Mouse (Mus musculus) granulocyte monocyte progenitor cell, adult 5-6 weeks (primary cell): Measurements from ENCODE around the gene Trappc12. TPM values are rescaled to one million over a fixed set of nuclear protein-coding genes. Genes with fewer than 3 reads are reported as not detected.

Experiments used
- ATAC-seq: replicated peaks from 2 replicates; pipeline ENCODE4 v1.8.0; 2016; ENCODE audit warnings: mild to moderate bottlenecking, moderate TSS enrichment, inconsistent platforms; ENCODE audit not compliant: poor library complexity, severe bottlenecking
- total RNA-seq, 2 experiments: library from RNA; stranded (forward) in 1 of 2; stranded (reverse) in 1 of 2; fragments of 200-712, 200-1000 nt in 1 of 2; fragments of >200 nt in 1 of 2; fragmentation: Nextera tagmentation in 1 of 2; gene quantifications; 2 replicates each; pipeline ENCODE4 v1.2.3; 2014 to 2017

Trappc12 gene
- 40.9 and 41.2 TPM in 2 replicates for total RNA-seq (2014; fragmentation: Nextera tagmentation)
- total RNA-seq (2017), result 40.5 and 46.5 TPM in 2 replicates

DNA sequence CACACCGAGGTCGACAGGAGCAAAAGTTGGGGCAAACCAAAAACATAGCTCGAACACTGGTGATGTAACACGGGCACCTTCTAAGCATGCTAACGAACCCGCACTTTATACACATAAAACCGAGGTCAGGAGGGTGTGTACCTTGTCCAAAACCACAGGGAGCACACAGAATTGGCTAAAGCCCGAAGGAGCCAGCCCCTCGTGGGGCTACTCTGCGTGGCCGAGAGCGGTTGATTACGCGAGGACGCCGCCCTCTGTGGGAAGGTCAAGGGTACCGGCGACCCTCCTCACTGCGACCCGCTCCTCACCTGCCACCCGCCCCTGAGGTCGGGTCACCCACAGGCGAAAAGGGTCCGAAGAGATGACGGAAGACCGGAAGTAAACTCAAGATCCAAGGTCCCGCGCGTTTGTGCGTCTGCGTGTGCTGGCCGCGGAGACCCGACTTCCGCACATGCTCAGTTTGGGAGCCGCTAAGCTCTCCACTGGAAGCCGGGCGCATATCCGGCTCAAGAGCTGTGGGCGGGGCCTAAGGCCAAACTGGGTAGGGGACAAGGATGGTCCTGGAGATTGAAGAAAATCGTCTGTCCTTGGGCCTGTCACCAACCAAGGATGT lies at the start of gene Trappc12:
Gene Trappc12 (minus strand): TSS at position 452 of the 613 bp plus-strand sequence.
- peak; percentile 79 for ATAC-seq

DNA sequence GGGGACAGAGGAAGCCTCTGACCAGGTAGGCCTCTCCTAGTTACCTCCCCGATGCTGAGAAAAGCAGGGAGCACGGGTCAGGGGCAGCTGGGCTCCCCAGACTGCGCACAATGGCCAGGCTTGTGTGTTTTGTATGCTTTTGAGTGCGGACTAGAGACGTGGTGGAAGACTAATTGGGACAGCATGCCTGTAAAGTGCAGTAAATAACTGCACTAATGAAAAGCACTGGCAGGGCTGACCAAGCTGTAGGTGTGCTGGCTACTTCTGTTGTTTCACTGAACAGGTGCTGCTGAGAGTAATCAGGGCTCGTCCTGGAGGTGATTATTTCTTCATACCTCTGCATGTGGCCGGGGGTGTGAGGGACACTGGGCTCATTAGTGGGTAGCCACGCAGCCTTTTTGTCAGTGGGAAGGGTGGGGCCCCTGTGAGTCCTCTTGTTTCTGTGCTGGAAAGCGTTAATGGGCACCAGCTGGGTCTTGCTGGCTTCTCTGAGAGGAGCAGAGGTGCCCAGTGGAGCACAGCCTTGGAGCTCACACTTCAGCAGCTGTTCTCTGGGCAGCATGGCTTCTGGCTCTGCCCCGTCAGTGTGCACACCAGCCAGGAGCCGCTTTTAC lies 49.6 kb upstream of the Trappc12 start:
- ATAC-seq, result no peak

DNA sequence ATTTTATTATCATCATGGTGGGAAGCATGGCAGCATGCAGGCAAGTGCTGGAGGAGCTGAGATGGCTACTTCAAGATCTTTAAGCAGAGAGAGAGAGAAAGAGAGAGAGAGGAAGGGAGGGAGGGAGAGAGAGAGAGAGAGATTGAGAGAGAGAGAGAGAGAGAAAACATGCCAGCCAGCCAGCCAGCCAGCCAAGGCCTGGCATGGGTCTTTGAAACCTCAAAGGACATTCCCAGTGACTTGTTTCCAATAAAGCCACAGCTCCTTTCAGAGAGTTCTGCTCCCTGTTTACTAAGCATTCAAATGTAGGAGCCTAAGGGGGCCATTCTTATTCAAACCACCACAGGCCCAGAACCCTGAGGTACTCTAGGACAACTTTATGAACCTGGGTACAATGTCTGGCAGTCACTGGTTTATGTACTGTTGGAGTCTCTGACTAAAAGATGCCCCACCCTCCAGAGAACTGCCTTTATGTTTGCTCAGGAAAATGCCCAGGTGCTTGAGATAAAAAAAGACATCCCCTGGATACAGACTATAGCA lies 46.7 kb upstream of the Trappc12 start:
- ATAC-seq, result no peak

DNA sequence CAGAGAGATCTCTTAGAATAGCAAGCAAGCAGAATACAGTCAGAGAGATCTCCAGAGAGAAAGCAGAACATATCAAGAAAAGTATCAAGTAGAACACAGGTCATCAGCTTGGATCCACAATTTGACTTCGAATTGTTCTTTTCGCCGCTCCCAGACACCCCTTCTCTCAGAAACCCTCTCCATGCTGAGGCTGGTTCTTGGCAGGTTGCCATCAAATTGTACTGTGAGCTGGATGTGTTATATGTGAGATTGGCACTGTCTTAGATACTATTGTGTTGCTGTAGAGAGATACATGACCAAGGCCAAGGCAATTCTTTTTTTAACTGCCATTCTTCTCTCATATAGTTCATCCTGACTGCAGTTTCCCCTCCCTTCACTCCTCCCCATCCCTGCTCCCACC lies 44.8 kb upstream of the Trappc12 start:
- ATAC-seq, result no peak

DNA sequence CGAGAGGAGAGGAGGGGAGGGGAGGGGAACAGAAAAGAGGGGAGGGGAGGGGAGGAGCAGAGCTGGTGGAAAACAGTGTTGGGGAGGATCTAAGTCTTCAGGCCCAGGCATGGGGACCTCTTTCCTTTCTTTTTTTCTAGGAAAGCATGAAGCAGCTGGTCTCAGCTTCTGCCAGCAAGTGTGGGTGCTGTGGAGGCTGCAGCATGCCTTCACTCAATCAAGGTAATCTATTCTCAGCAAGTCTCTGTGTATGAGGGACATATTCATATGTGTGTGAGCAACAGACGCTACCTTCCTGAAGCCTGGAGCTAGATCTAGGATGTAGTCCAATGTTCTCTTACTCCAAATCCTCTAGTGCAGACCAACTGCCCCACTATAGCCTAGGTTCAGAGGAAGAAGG lies 43.4 kb upstream of the Trappc12 start:
- no peak for ATAC-seq

DNA sequence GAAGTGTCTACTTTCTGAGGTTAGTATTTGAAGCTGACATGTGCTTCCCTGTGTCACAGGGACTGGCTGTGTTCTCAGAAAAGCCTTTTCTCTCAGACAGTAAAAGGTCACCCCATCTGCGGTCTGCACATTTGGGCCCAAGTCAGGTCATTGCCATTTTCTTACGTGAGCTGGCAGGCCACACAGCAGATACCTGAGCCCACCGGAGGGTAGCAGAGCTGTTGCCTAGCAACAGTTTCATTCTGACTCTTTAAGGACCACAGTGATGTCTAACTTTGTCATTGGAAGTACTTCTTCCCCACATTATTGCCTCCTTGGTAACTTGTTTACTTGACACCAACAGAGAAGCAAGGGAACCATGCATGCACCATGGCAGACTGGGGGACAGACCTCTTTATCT lies 42.3 kb upstream of the Trappc12 start:
- ATAC-seq, result no peak

DNA sequence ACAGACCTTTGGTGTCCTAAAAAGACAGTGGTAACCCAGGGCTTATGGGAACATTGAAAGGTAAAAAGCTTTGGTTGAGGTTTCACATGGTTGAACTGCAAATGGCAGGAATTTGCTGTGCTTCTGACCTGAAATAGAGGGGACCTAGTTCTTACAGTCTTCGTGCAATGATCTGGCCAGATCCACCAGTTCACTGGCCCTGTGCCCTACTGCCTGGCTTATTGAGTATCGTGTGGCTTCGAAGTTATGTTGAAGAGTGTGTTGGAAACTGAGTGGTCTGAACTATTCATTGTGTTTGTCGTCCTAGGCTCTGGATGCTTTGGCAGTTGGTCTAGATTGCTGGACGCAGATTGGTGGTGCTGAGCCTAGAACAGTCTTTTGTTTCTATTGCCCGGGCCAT lies 36.0 kb upstream of the Trappc12 start:
- ATAC-seq, result no peak

DNA sequence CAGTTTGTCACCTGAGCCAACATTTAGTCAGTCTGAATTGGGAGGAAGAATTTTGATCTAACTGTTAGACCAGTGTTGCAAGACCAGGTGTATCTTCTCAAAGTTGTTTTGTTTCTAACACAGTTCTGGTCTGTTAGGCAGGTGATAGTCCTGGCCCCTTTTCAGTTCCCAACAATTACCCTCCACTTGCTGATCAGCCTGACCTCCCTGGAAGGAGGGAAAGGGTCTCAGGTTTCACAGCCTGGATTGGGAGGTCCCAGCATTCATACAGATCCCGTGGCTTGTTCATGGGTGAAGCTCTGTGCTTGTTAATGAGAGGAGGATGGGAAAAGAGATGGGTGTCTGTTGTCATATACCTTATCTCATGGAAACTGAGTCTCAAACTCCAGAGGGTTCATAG lies 35.0 kb upstream of the Trappc12 start:
- no peak for ATAC-seq

DNA sequence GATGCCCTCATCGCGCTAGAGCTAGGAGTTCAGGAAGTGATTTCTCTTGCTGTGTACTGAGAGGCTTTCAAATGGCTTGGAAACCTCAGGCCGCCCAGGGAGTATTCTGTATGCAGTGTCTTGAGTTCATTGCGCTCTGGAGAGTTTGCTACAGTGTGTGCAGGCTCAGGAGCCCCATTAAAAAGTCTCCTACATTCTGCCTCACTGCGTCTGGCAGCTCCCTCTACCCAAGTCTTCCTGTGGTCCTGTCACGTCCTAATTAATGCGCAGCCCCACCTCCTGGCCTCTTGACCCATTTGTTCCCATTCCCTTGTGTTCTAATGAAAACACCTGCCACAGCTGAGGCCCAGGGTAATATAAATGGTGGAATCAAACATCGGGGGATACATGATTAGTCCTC lies 34.6 kb upstream of the Trappc12 start:
- ATAC-seq, result no peak

DNA sequence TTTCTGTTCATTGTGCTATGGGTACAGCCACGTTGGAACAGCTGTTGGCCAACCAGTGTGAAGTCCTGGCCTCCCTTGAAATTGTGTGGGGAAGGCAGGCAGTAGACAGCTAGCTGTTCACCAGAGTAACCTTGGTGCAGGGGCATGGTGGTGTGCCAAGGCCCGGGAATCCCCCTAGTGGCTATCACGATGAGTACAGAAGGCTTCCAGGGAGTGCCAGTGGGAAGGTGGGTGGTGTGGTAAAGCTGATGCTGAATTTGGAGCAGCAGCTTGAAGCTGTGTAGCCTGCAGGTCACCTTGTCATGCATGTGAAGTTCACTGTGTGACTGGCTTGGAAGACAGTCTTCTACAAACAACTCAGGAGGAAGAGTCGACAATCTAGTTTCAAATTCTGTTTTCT lies 34.1 kb upstream of the Trappc12 start:
- peak; percentile 53 for ATAC-seq

DNA sequence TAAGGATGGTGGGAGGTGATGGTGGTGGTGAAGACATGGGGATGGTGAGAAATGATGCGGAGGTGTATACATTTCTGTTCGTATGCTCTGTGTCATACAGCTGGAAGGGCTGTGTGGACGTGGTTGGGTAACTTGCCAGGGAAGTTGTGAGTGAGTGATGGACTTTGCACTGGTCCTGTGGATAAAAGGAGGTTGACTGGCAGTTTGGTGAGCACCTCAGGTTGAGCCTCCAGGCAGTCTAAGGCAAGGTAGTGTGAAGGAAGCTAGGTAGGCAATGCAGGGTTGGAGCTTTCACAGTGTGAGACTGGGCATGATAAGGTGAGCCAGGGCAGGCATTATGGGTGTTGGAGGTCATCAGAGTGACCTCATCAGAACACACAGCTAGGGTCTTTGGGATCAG lies 32.4 kb upstream of the Trappc12 start:
- no peak for ATAC-seq

DNA sequence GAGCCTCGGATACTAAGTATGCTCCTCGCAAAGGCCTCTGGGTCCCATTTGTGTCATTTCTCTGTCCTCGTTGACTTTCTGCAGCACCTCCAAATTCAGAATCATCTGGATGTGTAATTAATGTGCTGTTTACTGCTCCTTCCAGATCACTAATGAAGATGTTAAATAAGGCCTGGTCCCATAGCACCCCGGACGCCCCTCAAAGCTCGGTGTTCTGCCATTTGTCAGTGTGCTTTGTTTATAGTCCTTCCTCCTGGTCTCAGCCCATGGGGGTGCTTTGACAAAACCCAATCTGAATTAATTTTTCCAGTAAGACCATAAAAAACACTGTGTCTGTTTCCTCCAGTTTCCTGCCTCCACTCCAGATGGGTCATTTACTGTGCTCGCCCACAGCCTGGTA lies 29.9 kb upstream of the Trappc12 start:
- ATAC-seq, result no peak

DNA sequence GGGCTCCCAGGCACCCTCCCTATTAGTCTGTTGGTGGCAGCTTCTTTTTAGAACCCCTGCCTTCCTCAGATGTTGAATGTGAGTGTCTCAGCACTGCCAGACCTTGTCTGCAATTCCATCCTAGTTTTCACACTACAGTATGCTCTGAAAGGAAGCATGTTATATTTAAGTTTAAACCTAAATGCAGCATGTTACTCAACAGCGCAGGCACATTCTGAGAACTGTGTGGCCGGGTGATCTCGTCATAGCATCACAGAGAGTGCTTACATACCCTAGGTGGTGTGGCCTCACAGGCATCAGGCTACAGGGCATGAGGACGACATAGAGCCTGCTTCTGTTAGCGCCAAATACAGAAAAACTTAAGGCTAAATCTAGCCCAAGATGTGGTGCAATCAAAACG lies 25.4 kb upstream of the Trappc12 start:
- ATAC-seq, result no peak

DNA sequence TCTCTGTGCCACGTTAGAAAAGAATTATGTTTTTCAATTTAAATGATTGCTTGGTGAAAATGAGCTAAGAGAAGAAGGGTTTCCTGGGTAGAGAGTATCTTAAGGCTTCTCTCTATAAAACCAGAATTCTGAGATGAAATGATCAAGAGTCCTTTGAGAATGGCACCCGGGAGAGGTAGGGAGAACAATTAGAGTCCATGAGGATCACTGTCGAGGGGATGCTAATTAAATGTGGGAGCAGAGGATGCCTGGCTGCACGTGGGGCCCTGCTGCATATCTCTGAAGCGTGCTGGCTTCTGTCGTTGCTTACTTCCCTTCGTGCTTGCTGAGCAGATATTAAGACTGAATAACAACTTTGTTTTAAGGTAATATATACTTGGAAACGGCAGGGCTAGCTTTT lies 24.8 kb upstream of the Trappc12 start:
- no peak for ATAC-seq

DNA sequence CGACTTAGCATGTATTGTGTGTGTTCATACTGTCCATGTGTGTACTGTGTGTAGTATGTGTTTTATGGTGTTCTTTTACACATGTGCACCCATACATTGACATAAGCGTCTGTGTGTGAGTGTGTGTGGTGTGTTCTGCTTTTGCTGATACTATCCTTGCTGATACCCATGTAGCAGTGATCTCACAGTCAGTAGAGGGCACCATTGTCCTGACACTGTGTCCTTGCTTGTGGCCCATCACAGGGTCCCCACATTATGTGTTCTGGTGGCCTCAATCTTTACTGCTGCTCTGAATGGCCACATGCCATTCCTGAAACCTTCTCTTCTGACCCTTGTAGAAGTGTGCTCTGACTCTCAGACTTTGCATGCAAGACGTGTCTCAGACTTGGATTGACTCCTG lies 23.5 kb upstream of the Trappc12 start:
- no peak for ATAC-seq

DNA sequence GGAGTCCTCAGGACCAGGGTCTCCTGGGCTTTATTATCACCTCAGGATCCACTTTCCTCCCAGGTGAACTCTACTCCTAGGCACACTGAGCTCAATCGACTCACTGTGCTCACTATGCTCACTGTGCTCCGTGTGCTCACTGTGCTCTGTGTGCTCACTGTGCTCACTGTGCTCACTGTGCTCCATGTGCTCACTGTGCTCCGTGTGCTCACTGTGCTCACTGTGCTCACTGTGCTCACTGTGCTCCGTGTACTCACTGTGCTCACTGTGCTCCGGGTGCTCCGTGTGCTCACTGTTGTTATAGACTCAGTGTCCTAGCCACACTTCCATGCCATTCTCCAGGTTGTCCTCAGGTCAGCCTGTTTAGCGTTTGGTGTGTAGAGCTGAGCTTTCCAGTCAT lies 19.7 kb upstream of the Trappc12 start:
- no peak for ATAC-seq

DNA sequence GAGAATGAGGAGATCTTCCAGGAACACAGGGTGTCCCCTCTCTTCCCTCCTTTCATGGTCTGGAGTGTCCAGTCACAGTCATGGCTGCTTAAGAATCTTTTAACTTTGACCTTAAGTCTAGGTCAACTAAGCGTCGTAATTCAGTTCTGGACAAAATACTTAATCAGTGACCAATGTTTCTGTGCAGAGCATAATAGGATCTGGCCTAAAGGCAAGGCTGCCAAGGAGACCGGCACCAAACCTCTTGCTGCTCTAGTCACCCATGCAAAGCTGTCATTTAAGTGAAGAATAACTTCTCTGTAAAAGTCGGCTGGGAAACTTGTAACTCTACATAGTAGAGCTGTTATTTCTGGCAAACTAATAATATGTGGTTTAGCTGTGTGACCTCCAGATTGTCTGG lies 5.7 kb upstream of the Trappc12 start:
- ATAC-seq, result no peak

DNA sequence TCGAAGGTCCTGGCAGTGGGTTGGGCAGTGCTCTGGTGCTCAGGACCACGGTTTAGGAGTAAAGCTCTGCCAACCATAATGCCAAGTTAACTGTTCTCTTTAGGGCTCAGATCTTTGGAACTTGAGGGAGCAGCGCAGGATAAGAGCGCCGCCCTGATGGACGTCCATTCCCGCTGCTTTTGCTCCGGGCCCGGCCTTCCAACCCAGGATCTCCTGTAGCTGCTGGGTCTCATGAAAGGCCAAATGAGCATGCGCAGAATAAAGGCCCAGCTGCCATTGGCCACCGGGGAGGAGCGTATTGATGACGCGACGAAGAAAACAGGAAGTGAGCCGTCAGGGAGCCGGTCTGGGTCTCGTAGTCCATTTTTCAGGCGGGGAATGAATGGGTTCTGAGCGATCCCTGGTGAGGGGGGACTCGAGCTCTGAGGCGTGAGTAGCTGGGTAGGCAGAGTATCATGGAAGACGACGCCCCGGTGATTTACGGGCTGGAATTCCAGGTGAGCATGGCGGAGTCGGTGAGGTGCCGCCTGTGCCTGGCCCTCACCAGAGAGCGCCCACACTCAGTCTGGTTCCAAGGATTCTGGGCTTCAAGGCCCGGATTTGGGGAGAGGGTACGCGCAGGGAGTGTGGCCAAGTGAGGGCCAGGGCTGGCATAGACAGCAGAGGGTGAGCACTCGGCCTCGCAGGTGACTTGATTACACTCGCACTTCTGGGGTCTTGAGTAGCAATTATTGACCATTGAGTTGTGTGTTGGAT lies 1.4 kb upstream of the Trappc12 start, which contains the start of gene Eipr1:
Gene Eipr1 (plus strand): TSS at position 296 of the 756 bp plus-strand sequence.
- ATAC-seq, result peak; percentile 83

DNA sequence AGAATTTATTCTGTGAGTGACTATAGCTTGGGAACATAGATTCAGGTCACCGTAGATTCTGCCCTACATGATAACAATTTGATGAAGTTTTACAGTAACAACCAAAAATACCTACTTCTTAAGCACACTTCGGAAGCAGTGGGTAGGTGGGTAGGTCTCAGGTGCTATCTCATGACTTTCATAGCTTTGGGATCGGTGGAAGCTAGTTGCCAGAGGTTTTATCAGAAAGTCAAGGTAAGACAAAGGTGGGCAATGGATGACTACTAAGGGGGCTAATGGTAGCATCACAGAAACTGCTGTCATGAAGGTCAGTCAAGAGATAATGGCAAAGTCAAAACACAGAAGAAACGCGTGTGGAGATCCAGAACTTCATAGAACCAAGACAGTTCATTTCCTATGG lies 604 bp upstream of the Trappc12 start:
- ATAC-seq, result no peak

DNA sequence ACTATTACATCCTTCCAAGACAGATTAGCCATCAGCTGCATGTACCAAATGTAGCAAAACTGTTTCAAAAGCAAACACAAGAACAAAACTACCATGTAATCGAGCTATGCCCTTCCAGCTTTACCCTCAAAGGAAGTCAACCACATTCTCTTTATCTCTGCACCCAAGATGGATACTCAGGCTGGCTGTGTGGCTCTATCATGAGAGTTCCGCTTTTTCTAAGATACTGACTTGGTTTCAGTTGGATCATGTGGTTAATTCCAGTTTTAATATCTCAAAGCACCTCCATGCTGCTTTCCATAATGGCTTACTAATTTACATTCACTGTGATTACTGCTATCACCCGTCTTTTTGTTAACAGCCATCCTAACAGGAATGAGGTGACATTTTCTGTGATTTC lies 6.9 kb downstream of the Trappc12 start:
- ATAC-seq, result peak; percentile 61

DNA sequence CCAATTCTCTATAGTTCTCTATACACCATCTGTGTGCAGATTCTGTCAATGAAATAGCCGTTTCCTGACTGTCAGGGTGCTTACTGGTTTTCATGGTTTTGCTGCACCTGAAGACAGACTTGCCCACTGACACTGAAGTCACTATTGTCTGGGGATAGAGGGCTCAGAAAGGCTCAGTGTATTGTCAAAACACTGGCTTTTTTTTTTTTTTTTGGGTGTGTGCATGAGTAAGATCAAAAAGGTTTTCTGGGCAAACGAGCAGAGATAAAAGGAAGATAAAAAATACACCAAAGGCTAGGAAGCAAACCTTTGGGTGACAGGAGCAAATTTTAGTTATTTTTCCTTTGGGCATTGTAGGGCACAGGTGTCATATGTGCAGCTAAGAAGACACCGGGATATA lies 15.0 kb downstream of the Trappc12 start:
- no peak for ATAC-seq
